Mouse (Mus musculus) liver, embryonic 14.5 days (tissue): ENCODE results near the gene Gm28372.

Source experiments
- CTCF ChIP-seq: IDR thresholded peaks from 2 replicates; pipeline ENCODE4 v1.5.1; 2016; ENCODE audit warnings: antibody characterized with exemption, low read depth, control low read depth
- EP300 ChIP-seq: IDR thresholded peaks from 2 replicates; pipeline ENCODE4 v1.6.1; 2016; ENCODE audit warnings: antibody characterized with exemption, low read depth

- no peak for TF ChIP-seq EP300
- no peak for TF ChIP-seq CTCF
Observed at GRCm38 (mm10) chr2:130432157-130432556, 27.1 kb downstream of the Gm28372 start.
